Mouse (Mus musculus): ENCODE results near the gene Ccdc142.

Gene Ccdc142

GRCm38 (mm10) chr6:83118825-83119733 lies 17.7 kb downstream of the Ccdc142 start:
- no peak for DNase-seq

GRCm38 (mm10) chr6:83119734-83120051 lies 18.3 kb downstream of the Ccdc142 start:
- no peak for DNase-seq

GRCm38 (mm10) chr6:83120930-83121862 lies 19.8 kb downstream of the Ccdc142 start, which contains the start of gene Wbp1:
TSS of gene Wbp1 (minus strand) at chr6:83121559.
- DNase-seq = peak; percentile 99

GRCm38 (mm10) chr6:83121863-83122710 lies 20.7 kb downstream of the Ccdc142 start:
- DNase-seq = no peak

GRCm38 (mm10) chr6:83122961-83123360 lies 21.6 kb downstream of the Ccdc142 start:
- DNase-seq = no peak

GRCm38 (mm10) chr6:83124851-83125312 lies 23.5 kb downstream of the Ccdc142 start:
- peak; percentile 90 for DNase-seq

- DNase-seq = no peak
Measured at GRCm38 (mm10) chr6:83125331-83125730, 23.9 kb downstream of the Ccdc142 start, which contains the start of gene Ino80b. TSS of gene Ino80b (minus strand) at chr6:83125431.

- no peak for DNase-seq
Measured at GRCm38 (mm10) chr6:83127419-83127818, 26.0 kb downstream of the Ccdc142 start.

GRCm38 (mm10) chr6:83131469-83132034 lies 30.2 kb downstream of the Ccdc142 start:
- DNase-seq = no peak

- DNase-seq = no peak
Measured at GRCm38 (mm10) chr6:83132176-83132919, 30.9 kb downstream of the Ccdc142 start.

- DNase-seq = no peak
Measured at GRCm38 (mm10) chr6:83134226-83134625, 32.8 kb downstream of the Ccdc142 start.

GRCm38 (mm10) chr6:83134951-83135513 lies 33.6 kb downstream of the Ccdc142 start, which contains the start of gene Rtkn:
TSS of gene Rtkn (plus strand) at chr6:83135463.
- DNase-seq = no peak

GRCm38 (mm10) chr6:83135571-83136161 lies 34.3 kb downstream of the Ccdc142 start:
- DNase-seq = no peak

GRCm38 (mm10) chr6:83136291-83136880 lies 35.0 kb downstream of the Ccdc142 start:
- DNase-seq = no peak

- no peak for DNase-seq
Measured at GRCm38 (mm10) chr6:83136881-83137575, 35.6 kb downstream of the Ccdc142 start.

GRCm38 (mm10) chr6:83137576-83137950 lies 36.2 kb downstream of the Ccdc142 start:
- DNase-seq = peak; percentile 77

- DNase-seq = no peak
Measured at GRCm38 (mm10) chr6:83138056-83138455, 36.7 kb downstream of the Ccdc142 start.

- no peak for DNase-seq
Measured at GRCm38 (mm10) chr6:83140044-83140443, 38.6 kb downstream of the Ccdc142 start.

GRCm38 (mm10) chr6:83141636-83142035 lies 40.2 kb downstream of the Ccdc142 start:
- no peak for DNase-seq

Data from right cerebral cortex, adult 18-20 months (tissue).